Mouse (Mus musculus): ENCODE measurements around the gene Bcl2l2.

DNA sequence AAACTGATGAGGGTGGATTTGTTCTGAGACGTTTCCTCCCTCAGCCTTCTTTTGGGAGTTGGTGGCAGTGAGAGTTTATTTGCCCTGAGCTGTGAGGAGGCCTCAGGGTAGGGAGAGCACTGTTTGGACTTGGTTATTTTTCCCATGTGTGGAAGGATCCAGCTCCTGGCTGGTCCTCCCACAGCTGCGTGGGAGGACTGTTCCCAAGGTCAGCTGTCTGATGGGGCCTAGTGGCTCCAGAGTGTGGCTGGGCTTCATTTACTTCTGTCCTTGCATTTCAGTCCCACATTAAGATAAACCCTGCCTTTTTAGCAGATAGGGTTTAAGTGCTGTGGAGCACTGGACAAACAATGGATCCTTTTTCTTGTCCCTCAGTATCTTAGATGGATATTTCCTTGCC, 14.3 kb downstream of the Bcl2l2 start:
- TF ChIP-seq GATA1 (IDR thresholded peaks at IDR 0.05; ENCODE audit: low read length): no peak
- no peak for TF ChIP-seq TAL1 (IDR thresholded peaks at IDR 0.05; ENCODE audit: low read length)
